Mouse (Mus musculus) small intestine, adult 2 months (tissue): ENCODE measurements around the gene Nfatc2ip. TPM values are rescaled to one million over a fixed set of nuclear protein-coding genes. Genes with fewer than 3 reads are reported as not detected.

Experiments
- H3K27ac ChIP-seq: fragments of 200-500 bp; 2 replicates; pipeline ENCODE4 v1.5.1; 2012; ENCODE audit warnings: low read depth, low read length, control low read depth, inconsistent platforms; ENCODE audit not compliant: insufficient read depth
- H3K27me3 ChIP-seq: fragments of 200-500 bp; 2 replicates; pipeline ENCODE4 v1.6.1; 2012; ENCODE audit warnings: mild to moderate bottlenecking, moderate library complexity, low read length, inconsistent platforms; ENCODE audit not compliant: control insufficient read depth, insufficient read depth
- H3K36me3 ChIP-seq: fragments of 200-500 bp; 2 replicates; pipeline ENCODE4 v1.6.1; 2012; ENCODE audit warnings: mild to moderate bottlenecking, low read length, control low read depth, inconsistent platforms; ENCODE audit not compliant: control insufficient read depth, insufficient read depth
- H3K4me1 ChIP-seq: fragments of 200-500 bp; 2 replicates; pipeline ENCODE4 v1.6.1; 2012; ENCODE audit warnings: low read length, inconsistent platforms, mixed read lengths; ENCODE audit not compliant: control insufficient read depth, insufficient read depth, insufficient read length
- H3K4me3 ChIP-seq: fragments of 200-500 bp; 2 replicates; pipeline ENCODE4 v1.5.1; 2012; ENCODE audit warnings: low read depth, mild to moderate bottlenecking, control low read depth, inconsistent platforms, low read length, moderate library complexity
- CTCF ChIP-seq: fragments of 200-500 bp; IDR thresholded peaks from 2 replicates; pipeline ENCODE4 v1.5.1; 2012; ENCODE audit warnings: low read depth, mild to moderate bottlenecking, control low read depth, inconsistent platforms, low read length, moderate library complexity, mixed read lengths; ENCODE audit not compliant: insufficient replicate concordance, insufficient read length; ENCODE audit errors: extremely low read depth
- POLR2A ChIP-seq: fragments of 200-500 bp; IDR thresholded peaks from 2 replicates; pipeline ENCODE4 v1.6.1; 2012; ENCODE audit warnings: low read depth, mild to moderate bottlenecking, control low read depth, inconsistent platforms, low read length, moderate library complexity
- WGBS: fragments of 180-500 bp; shearing (Covaris S2); methylation state at CpG from one replicate; pipeline ENCODE4 v1.1.7; 2018; 5-methylcytosine and 5-hydroxymethylcytosine counted together
- polyA plus RNA-seq: library from polyadenylated mRNA; depleted of rRNA; stranded (reverse); fragments of >200 nt; gene quantifications from 2 replicates; pipeline ENCODE4 v1.2.3, GENCODE M21; 2012

Nfatc2ip gene
- polyA plus RNA-seq, 1 experiment = 5.2 TPM

DNA sequence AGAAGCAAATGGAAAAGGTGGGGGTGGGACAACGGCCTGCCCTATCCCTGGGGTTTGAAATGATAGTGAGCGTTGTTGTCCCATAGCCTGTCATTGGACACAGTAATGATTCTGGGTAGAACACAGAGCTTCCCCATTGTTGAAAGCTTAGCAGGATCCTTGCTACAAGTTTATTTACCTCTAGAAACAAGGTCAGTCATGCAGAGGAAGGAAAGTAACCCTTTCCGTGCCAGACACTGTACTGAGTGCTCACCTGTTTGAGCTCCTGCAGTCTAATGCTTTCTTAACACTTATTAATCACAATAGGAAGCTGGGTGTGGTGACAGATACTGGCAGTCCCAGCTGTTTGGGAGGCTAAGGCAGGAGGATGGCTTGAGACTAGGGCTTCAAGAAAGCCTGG lies 39.3 kb upstream of the Nfatc2ip start:
- no peak for TF ChIP-seq CTCF
- TF ChIP-seq POLR2A = no peak
- Histone ChIP-seq H3K27me3 (no peaks in the 10 kb centered on the region), H3K27ac (no peak overlapping the region), H3K4me3 (no peak overlapping the region), H3K4me1 (no peaks in the 10 kb centered on the region), H3K36me3 (peaks cover 26% of the 10 kb centered on the region)
- WGBS = 80% methylated on average over 3 of the region's 3 CpGs

DNA sequence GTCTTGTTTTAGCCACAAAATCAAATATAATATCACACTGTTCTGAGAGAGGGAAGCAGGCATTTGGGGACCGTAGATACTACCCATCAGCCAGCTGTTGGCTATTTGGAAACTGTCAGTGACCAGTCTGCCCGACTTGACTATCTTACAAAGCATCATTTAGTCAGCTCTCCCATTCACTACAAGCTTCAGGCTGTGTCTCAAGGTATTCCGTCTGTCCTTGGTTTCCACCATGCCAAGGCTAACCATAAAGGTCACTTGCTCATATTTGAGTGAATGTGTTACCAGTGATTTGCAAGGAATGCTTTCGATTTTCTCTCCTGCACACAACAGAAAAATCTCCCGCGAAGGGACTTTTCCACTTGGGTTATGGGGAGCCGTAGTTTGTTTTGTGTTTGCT lies 38.2 kb upstream of the Nfatc2ip start:
- Histone ChIP-seq H3K4me1 (peaks cover under 1% of the 10 kb centered on the region; the same call in 1 of the 2 replicates), H3K36me3 (peaks cover 26% of the 10 kb centered on the region), H3K27ac (no peak overlapping the region), H3K27me3 (no peaks in the 10 kb centered on the region), H3K4me3 (no peak overlapping the region)
- WGBS = 88% methylated on average over 7 of the region's 7 CpGs
- TF ChIP-seq POLR2A = no peak
- no peak for TF ChIP-seq CTCF

DNA sequence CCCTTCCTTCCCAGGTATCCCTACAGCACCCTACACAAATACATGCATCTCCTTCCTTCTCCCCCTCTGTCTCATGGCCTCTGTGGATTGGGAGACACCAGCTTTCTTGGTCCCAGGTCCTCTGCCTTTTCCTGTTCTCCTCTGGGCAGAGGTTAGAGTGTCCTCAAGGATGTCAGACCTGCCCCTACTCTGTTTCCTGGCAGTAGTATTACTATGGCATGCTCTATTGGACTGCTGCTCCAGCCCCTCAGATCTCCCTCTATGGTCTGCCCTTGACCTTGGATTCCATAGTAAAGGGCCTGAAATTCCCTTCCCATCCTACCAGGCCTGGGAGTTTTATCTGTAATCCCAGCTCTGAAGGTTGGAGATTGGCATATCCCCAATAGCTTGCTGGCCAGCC lies 33.6 kb upstream of the Nfatc2ip start:
- Histone ChIP-seq H3K27me3 (no peaks in the 10 kb centered on the region), H3K27ac (no peak overlapping the region), H3K4me1 (peaks cover 8% of the 10 kb centered on the region), H3K4me3 (no peak overlapping the region), H3K36me3 (peaks cover 16% of the 10 kb centered on the region)
- TF ChIP-seq CTCF (no peak), POLR2A (no peak)

DNA sequence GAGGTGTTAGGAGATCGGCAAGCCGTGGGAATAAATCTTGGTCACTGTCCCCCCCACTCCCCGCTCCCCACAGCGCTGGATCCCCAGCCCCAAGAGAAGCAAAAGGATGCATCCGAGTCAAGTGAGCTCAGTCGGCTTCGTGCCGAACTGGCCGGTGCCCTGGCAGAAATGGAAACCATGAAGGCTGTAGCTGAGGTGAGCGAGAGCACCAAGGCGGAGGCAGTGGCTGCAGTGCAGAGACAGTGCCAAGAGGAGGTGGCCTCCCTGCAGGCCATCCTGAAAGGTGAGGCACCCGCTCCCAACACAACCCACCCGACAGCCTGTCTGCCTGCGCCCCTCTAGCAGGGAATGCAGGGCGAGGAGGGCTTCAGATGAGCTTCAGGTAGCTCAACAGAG lies 33.0 kb upstream of the Nfatc2ip start:
- Histone ChIP-seq H3K27ac (no peak overlapping the region), H3K36me3 (peaks cover 13% of the 10 kb centered on the region), H3K4me1 (peaks cover 8% of the 10 kb centered on the region), H3K27me3 (no peaks in the 10 kb centered on the region), H3K4me3 (peak overlapping the region; percentile 66)
- no peak for TF ChIP-seq CTCF
- TF ChIP-seq POLR2A = no peak
- WGBS = 23% methylated on average over 15 of the region's 15 CpGs

- WGBS = under 1% methylated on average over 82 of the region's 82 CpGs
- H3K27ac ChIP-seq = peak within 1 kb of the TSS; percentile 57
- H3K4me1 ChIP-seq = peaks cover 8% of the 10 kb centered on the region
- no peaks in the 10 kb centered on the region for H3K27me3 ChIP-seq
- TF ChIP-seq POLR2A (no peak; the same call in 1 of the 2 replicates), CTCF (no peak)
- peaks cover 8% of the 10 kb centered on the region for H3K36me3 ChIP-seq
- peak within 1 kb of the TSS; percentile 66 for H3K4me3 ChIP-seq
Measured at GRCm38 (mm10) chr7:126428631-126429502, 32.3 kb upstream of the Nfatc2ip start, which contains the start of gene Rabep2. TSS of gene Rabep2 (plus strand) at chr7:126428759.

DNA sequence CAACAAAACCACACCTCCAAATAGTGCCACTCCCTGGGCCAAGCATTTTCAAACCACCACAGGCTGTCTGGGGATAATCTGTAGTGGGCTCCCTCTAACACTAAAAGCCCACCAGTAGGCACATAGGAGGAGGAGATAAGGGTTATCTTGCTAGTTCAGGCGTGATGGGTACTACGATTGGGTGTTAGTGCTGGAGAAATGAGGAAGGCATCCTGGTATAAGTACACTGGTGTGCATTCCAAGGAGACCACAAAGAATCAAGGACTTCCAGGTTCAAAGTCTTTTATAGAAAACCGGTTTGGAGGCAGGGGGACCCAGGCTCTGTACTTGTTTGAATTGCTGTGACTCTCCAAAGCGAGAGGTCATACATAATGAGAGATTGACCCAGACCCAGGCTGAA lies 31.6 kb upstream of the Nfatc2ip start:
- TF ChIP-seq POLR2A (no peak), CTCF (no peak)
- Histone ChIP-seq H3K27me3 (no peaks in the 10 kb centered on the region), H3K36me3 (peaks cover 8% of the 10 kb centered on the region), H3K27ac (peak overlapping the region; percentile 57), H3K4me1 (peaks cover 8% of the 10 kb centered on the region), H3K4me3 (peak overlapping the region; percentile 66)
- 17% methylated on average over 4 of the region's 4 CpGs for WGBS

- H3K27me3 ChIP-seq = no peaks in the 10 kb centered on the region
- H3K4me1 ChIP-seq = peaks cover 8% of the 10 kb centered on the region
- peaks cover 4% of the 10 kb centered on the region for H3K36me3 ChIP-seq
- no peak overlapping the region for H3K27ac ChIP-seq
- no peak overlapping the region for H3K4me3 ChIP-seq
- WGBS = 59% methylated on average over 13 of the region's 13 CpGs
- TF ChIP-seq CTCF (no peak), POLR2A (no peak)
Measured at GRCm38 (mm10) chr7:126427323-126427860, 30.9 kb upstream of the Nfatc2ip start.
